Mouse (Mus musculus) frontal cortex, adult 2 months (tissue): ENCODE results near the gene Bdkrb1. TPM values are rescaled to one million over a fixed set of nuclear protein-coding genes. Genes with fewer than 3 reads are reported as not detected.

Source experiments
- DNase-seq, 2 experiments: peaks; one replicate each; pipeline ENCODE4 v3.0.0; 2022; ENCODE audit warnings: low spot score in 1 of 2; ENCODE audit errors: extremely low spot score in 1 of 2
- polyA plus RNA-seq: library from polyadenylated mRNA; depleted of rRNA; stranded (reverse); fragments of >200 nt; gene quantifications from 2 replicates; pipeline ENCODE4 v1.2.3, GENCODE M21; 2012; rRNA removed

The Bdkrb1 gene
- polyA plus RNA-seq, 1 experiment, result not detected

GRCm38 (mm10) chr12:105597135-105597534 lies 5.8 kb upstream of the Bdkrb1 start:
- DNase-seq, result no peak

GRCm38 (mm10) chr12:105598503-105598902 lies 4.4 kb upstream of the Bdkrb1 start:
- no peak for DNase-seq

- DNase-seq, result no peak
Measured at GRCm38 (mm10) chr12:105599098-105599497, 3.8 kb upstream of the Bdkrb1 start.

DNA sequence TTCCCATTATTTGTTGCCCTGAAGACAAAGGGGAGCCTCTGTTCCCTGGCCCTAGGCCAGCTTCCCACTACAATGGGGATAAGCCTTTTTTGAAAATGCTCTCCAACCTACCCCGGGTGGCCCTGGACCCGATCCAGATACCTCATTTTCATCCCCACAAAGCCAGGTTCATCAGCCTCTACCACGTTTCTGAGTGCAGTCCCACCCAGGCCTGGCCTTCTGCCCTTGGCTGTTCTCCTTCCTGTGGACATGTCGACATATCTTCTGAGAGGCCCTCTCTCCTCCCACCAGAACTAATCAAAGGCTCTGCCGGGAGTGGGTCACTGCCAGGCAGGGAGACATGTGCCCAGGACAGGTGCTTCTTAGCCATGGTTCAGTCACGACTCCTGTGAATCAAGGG lies 1.3 kb upstream of the Bdkrb1 start:
- no peak for DNase-seq

- no peak for DNase-seq
Measured at GRCm38 (mm10) chr12:105603904-105604303, 1.0 kb downstream of the Bdkrb1 start.

GRCm38 (mm10) chr12:105605212-105605611 lies 2.3 kb downstream of the Bdkrb1 start:
- DNase-seq, result no peak

DNA sequence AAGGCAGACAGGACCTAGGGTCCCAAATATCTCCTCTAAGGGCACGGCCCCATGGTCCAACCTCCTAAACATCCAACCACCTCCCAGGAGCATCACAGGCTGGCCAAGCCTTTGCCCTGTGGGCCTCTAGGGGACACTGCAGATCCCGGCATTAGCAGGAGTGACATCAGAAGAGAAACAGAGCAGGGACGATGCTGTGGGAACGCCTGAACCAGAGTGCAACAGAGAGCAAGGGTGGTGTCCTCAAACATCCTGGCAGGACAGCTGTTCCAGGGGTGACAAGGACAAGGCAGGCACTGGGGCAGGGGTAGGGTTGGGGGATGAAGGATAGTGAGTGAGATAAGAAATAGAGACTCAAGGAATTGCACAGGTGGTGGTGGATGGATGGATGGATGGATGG lies 4.0 kb downstream of the Bdkrb1 start:
- DNase-seq, result no peak

- DNase-seq, result no peak
Measured at GRCm38 (mm10) chr12:105611045-105611444, 8.2 kb downstream of the Bdkrb1 start.

GRCm38 (mm10) chr12:105611748-105612147 lies 8.9 kb downstream of the Bdkrb1 start:
- DNase-seq, result peak; percentile 17 to 77

- no peak for DNase-seq
Measured at GRCm38 (mm10) chr12:105613559-105613958, 10.7 kb downstream of the Bdkrb1 start.

DNA sequence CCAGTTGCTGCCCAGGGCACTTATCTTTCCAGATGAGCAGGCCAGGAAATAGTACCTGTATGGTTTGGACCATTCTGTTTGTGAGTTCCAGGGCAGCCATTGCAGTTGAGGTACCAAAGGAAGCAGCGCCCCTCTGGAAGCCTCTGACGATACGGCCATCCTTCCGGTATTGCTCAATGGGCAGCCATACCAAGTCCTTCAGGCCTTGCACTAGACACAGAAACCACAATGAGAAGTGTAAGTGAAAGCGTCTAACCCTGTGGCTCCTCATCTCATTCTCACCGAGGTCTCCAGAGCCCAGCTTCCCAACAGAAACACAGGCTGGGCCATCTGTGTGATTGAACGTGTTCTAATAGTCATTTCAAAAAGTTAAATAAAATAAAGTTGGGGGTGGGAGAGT lies 19.2 kb downstream of the Bdkrb1 start:
- no peak for DNase-seq

GRCm38 (mm10) chr12:105622981-105623539 lies 20.2 kb downstream of the Bdkrb1 start:
- no peak for DNase-seq

GRCm38 (mm10) chr12:105625798-105626197 lies 22.9 kb downstream of the Bdkrb1 start:
- peak in 1 of 2 experiments; percentile 43 for DNase-seq

GRCm38 (mm10) chr12:105634374-105635067 lies 31.6 kb downstream of the Bdkrb1 start:
- DNase-seq, result no peak

- DNase-seq, result no peak
Measured at GRCm38 (mm10) chr12:105636551-105636950, 33.7 kb downstream of the Bdkrb1 start.

GRCm38 (mm10) chr12:105637554-105637953 lies 34.7 kb downstream of the Bdkrb1 start:
- no peak for DNase-seq

GRCm38 (mm10) chr12:105642770-105643321 lies 40.0 kb downstream of the Bdkrb1 start:
- no peak for DNase-seq

Other genes starting within 250 kb of the Bdkrb1 start
- gene D430019H16Rik, start 149.2 kb upstream of the Bdkrb1 start, polyA plus RNA-seq, result 66.2 and 79.3 TPM in 2 replicates
- 0.19 and 0.32 TPM in 2 replicates for gene Bdkrb2, start 39.9 kb upstream of the Bdkrb1 start, polyA plus RNA-seq
- 19.4 and 19.9 TPM in 2 replicates for gene Gskip, start 81.7 kb downstream of the Bdkrb1 start, polyA plus RNA-seq
- gene Atg2b, start 82.1 kb downstream of the Bdkrb1 start, polyA plus RNA-seq, result 34.2 and 37.1 TPM in 2 replicates
- 0.30 and 0.38 TPM in 2 replicates for gene Ak7, start 102.9 kb downstream of the Bdkrb1 start, polyA plus RNA-seq
- gene Papola, start 181.6 kb downstream of the Bdkrb1 start, polyA plus RNA-seq, result 117 and 123 TPM in 2 replicates